Mouse (Mus musculus): ENCODE data around the gene Nrg3. TPM values are rescaled to one million over a fixed set of nuclear protein-coding genes. Genes with fewer than 3 reads are reported as not detected.

The Nrg3 gene
- polyA plus RNA-seq, 1 experiment from 2014 or later = 15.9 TPM

DNA sequence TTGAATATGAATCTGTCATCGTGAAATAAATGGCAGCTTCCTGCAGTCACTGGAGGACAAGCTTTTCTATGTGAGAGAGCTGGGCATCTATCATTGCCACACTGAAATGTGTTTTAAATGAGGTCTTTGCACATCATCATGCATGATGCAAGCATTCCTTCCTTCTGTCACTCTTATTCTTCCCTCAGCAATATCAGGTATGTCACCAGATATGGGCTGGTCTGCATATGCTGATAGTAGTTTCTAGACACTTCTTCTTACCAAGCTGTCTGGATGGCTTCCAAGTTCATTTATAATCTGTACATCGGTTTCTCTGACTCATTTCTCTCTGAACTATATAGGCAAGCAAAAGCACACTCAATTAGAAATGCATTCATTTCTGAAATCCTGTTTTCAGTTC lies 925.6 kb downstream of the Nrg3 start:
- no peaks in the 10 kb centered on the region for H3K4me1 ChIP-seq (replicated peaks; ENCODE audit: control insufficient read depth, insufficient read depth, low read length)
- H3K27me3 ChIP-seq (ENCODE audit: control insufficient read depth, insufficient read depth, low read length) = no peaks in the 10 kb centered on the region
- ATAC-seq (ENCODE audit: low FRiP score) (no peak), DNase-seq (ENCODE audit: low spot score) (no peak)
- H3K9ac ChIP-seq = no peak overlapping the region
- H3K4me2 ChIP-seq (replicated peaks) = no peak overlapping the region
- H3K9me3 ChIP-seq (ENCODE audit: control insufficient read depth, low read length) = no peaks in the 10 kb centered on the region
- H3K36me3 ChIP-seq (replicated peaks; ENCODE audit: control insufficient read depth, insufficient read depth) = no peaks in the 10 kb centered on the region
- WGBS = 74% methylated on average over 2 of the region's 2 CpGs
- no peak overlapping the region for H3K4me3 ChIP-seq (replicated peaks; ENCODE audit: low read length)
- H3K27ac ChIP-seq = no peak overlapping the region

- 96% methylated on average over 1 of the region's 1 CpGs for WGBS
These were observed 937.7 kb downstream of the Nrg3 start for GRCm38 (mm10) chr14:38535181-38535580.

GRCm38 (mm10) chr14:38533495-38533894 lies 939.4 kb downstream of the Nrg3 start:
- DNase-seq (ENCODE audit: low spot score) = no peak
- Histone ChIP-seq H3K4me1 (replicated peaks; ENCODE audit: control insufficient read depth, insufficient read depth, low read length) (no peaks in the 10 kb centered on the region), H3K9me3 (ENCODE audit: control insufficient read depth, low read length) (no peaks in the 10 kb centered on the region), H3K4me3 (replicated peaks; ENCODE audit: low read length) (no peak overlapping the region), H3K27me3 (ENCODE audit: control insufficient read depth, insufficient read depth, low read length) (no peaks in the 10 kb centered on the region), H3K27ac (no peak overlapping the region), H3K9ac (no peak overlapping the region), H3K4me2 (replicated peaks) (no peak overlapping the region), H3K36me3 (replicated peaks; ENCODE audit: control insufficient read depth, insufficient read depth) (no peaks in the 10 kb centered on the region)
- ATAC-seq (ENCODE audit: low FRiP score) = no peak

More at GRCm38 (mm10) chr14:38535181-38535580, 937.7 kb downstream of the Nrg3 start:
- Histone ChIP-seq H3K4me2 (replicated peaks) (no peak overlapping the region), H3K27me3 (ENCODE audit: control insufficient read depth, insufficient read depth, low read length) (no peaks in the 10 kb centered on the region), H3K4me1 (replicated peaks; ENCODE audit: control insufficient read depth, insufficient read depth, low read length) (no peaks in the 10 kb centered on the region), H3K9me3 (ENCODE audit: control insufficient read depth, low read length) (no peaks in the 10 kb centered on the region), H3K36me3 (replicated peaks; ENCODE audit: control insufficient read depth, insufficient read depth) (no peaks in the 10 kb centered on the region), H3K9ac (no peak overlapping the region), H3K4me3 (replicated peaks; ENCODE audit: low read length) (no peak overlapping the region), H3K27ac (no peak overlapping the region)
- no peak for DNase-seq (ENCODE audit: low spot score)
- no peak for ATAC-seq (ENCODE audit: low FRiP score)

DNA sequence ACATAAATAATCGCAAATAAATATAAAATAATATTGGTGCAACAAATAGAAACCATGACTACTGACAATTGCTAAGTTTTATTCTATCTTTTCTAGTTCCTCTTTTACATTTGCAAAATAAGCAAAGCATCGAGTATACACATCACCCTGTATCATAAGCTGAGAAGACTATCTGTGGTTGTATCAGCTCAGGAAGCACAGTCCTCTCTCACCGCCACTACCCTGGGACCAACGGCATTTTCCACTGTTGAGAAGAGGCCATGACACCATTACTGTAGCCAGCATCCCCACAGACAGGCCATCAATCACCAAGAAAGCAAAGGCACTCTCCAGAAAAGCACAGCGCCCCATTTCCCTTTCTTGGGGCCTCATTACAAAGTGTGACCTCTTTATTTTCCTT lies 956.7 kb downstream of the Nrg3 start:
- H3K4me3 ChIP-seq (replicated peaks; ENCODE audit: low read length) = no peak overlapping the region
- WGBS = 51% methylated on average over 5 of the region's 5 CpGs
- 0 out of 2 replicates have a peak, but pooled peaks cover 3% of the 10 kb centered on the region for H3K4me1 ChIP-seq (replicated peaks; ENCODE audit: control insufficient read depth, insufficient read depth, low read length)
- H3K27me3 ChIP-seq (ENCODE audit: control insufficient read depth, insufficient read depth, low read length) = no peaks in the 10 kb centered on the region
- H3K9me3 ChIP-seq (ENCODE audit: control insufficient read depth, low read length) = no peaks in the 10 kb centered on the region
- ATAC-seq (ENCODE audit: low FRiP score) (peak; percentile 59; the same call in 1 of the 2 replicates), DNase-seq (ENCODE audit: low spot score) (no peak)
- no peak overlapping the region for H3K4me2 ChIP-seq (replicated peaks)
- no peaks in the 10 kb centered on the region for H3K36me3 ChIP-seq (replicated peaks; ENCODE audit: control insufficient read depth, insufficient read depth)
- H3K9ac ChIP-seq = no peak overlapping the region
- H3K27ac ChIP-seq = no peak overlapping the region

DNA sequence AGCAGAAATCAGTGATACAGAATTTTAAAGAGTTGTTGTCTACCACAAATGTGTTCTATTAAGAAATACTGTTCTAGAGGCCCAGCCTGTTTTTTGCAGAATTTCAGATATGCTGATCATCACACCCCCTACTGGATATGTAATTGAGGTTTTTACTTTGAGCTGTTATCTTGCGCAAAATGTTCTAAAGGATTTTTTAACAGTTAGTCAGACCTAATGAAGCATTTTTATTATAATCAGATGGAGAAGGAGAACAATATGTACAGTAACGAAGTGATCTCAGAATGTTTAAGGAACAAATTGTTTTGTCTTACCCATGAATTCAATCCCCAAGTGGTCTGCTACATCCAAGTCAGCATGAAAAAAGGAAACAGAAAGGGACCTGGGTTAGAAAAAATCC lies 963.9 kb downstream of the Nrg3 start:
- no peak overlapping the region for H3K4me3 ChIP-seq (replicated peaks; ENCODE audit: low read length)
- no peaks in the 10 kb centered on the region for H3K27me3 ChIP-seq (ENCODE audit: control insufficient read depth, insufficient read depth, low read length)
- no peaks in the 10 kb centered on the region for H3K4me1 ChIP-seq (replicated peaks; ENCODE audit: control insufficient read depth, insufficient read depth, low read length)
- no peaks in the 10 kb centered on the region for H3K36me3 ChIP-seq (replicated peaks; ENCODE audit: control insufficient read depth, insufficient read depth)
- ATAC-seq (ENCODE audit: low FRiP score) (no peak), DNase-seq (ENCODE audit: low spot score) (no peak)
- 82% methylated on average over 2 of the region's 2 CpGs for WGBS
- H3K9ac ChIP-seq = no peak overlapping the region
- no peak overlapping the region for H3K27ac ChIP-seq
- no peaks in the 10 kb centered on the region for H3K9me3 ChIP-seq (ENCODE audit: control insufficient read depth, low read length)
- no peak overlapping the region for H3K4me2 ChIP-seq (replicated peaks)

DNA sequence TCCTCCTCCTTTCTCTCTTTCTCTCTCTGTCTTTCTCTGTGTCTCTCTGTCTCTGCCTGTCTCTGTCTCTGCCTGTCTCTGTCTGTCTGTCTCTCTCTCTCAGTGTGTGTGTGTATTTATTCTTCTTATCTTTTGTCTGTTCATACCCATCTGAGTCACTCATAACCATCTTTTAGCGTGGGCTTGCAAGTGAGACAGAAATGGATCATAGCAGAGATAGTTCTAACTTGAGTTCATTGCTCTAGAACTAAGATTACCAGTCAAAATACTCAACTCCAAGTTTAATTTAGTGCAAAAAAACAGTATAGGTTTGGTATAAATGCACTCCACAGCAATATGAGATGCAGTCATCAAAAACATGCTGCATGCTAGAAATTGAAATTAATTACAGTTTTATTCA lies 977.9 kb downstream of the Nrg3 start:
- Histone ChIP-seq H3K27me3 (ENCODE audit: control insufficient read depth, insufficient read depth, low read length) (no peaks in the 10 kb centered on the region), H3K4me1 (replicated peaks; ENCODE audit: control insufficient read depth, insufficient read depth, low read length) (no peaks in the 10 kb centered on the region), H3K36me3 (replicated peaks; ENCODE audit: control insufficient read depth, insufficient read depth) (no peaks in the 10 kb centered on the region), H3K4me2 (replicated peaks) (no peak overlapping the region), H3K9me3 (ENCODE audit: control insufficient read depth, low read length) (no peaks in the 10 kb centered on the region), H3K9ac (no peak overlapping the region), H3K27ac (no peak overlapping the region), H3K4me3 (replicated peaks; ENCODE audit: low read length) (no peak overlapping the region)
- DNase-seq (ENCODE audit: low spot score) = no peak
- WGBS = 77% methylated on average over 1 of the region's 1 CpGs
- no peak for ATAC-seq (ENCODE audit: low FRiP score)

DNA sequence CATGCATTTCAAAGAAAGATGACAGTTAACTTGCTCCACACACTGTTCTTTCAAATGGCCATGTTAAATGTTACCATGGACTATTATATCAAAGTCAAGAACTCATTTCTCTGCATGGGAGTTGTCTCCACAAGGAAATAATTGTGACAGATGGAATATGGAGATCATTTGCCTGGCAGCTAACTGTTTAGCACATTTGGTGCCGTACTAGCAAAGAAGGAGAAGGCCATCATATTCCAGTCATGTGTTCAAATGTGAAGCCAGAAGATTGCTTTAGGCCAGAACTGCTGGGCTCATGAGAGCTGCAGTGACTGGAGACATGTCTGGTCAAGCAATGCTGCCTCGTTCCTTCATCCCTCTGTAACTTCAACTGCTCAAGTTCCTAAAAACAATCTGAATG lies 1025.8 kb downstream of the Nrg3 start:
- H3K36me3 ChIP-seq (replicated peaks; ENCODE audit: control insufficient read depth, insufficient read depth) = no peaks in the 10 kb centered on the region
- WGBS = 92% methylated on average over 2 of the region's 2 CpGs
- H3K27me3 ChIP-seq (ENCODE audit: control insufficient read depth, insufficient read depth, low read length) = no peaks in the 10 kb centered on the region
- H3K4me1 ChIP-seq (replicated peaks; ENCODE audit: control insufficient read depth, insufficient read depth, low read length) = no peaks in the 10 kb centered on the region
- no peak overlapping the region for H3K4me3 ChIP-seq (replicated peaks; ENCODE audit: low read length)
- no peak overlapping the region for H3K9ac ChIP-seq
- H3K9me3 ChIP-seq (ENCODE audit: control insufficient read depth, low read length) = no peaks in the 10 kb centered on the region
- H3K4me2 ChIP-seq (replicated peaks) = no peak overlapping the region
- no peak overlapping the region for H3K27ac ChIP-seq
- DNase-seq (ENCODE audit: low spot score) (no peak), ATAC-seq (ENCODE audit: low FRiP score) (no peak)

DNA sequence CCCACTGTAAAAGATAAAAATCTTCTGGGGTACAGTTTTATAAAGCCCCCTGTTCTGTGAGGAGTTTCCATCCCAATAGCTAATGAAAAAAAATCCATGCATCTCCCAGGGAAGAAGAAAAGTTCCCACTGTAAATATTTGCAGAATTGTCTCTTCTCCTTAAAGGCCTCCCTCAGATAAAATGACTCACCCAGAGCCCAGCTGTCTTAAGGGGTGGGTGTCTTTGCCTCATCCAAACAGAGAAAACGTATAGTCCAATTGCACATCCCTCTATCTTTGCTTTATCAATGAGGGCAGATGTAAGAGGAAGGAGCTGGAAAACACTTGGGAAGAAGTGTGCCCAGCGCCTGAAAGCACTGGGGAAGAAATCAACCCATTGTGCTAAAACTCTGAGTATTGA lies 1028.1 kb downstream of the Nrg3 start:
- Histone ChIP-seq H3K4me2 (replicated peaks) (no peak overlapping the region), H3K4me1 (replicated peaks; ENCODE audit: control insufficient read depth, insufficient read depth, low read length) (no peaks in the 10 kb centered on the region), H3K9me3 (ENCODE audit: control insufficient read depth, low read length) (no peaks in the 10 kb centered on the region), H3K27me3 (ENCODE audit: control insufficient read depth, insufficient read depth, low read length) (no peaks in the 10 kb centered on the region), H3K9ac (no peak overlapping the region), H3K27ac (no peak overlapping the region), H3K4me3 (replicated peaks; ENCODE audit: low read length) (no peak overlapping the region), H3K36me3 (replicated peaks; ENCODE audit: control insufficient read depth, insufficient read depth) (no peaks in the 10 kb centered on the region)
- WGBS = 96% methylated on average over 2 of the region's 2 CpGs
- ATAC-seq (ENCODE audit: low FRiP score) (no peak), DNase-seq (ENCODE audit: low spot score) (no peak)

- ATAC-seq (ENCODE audit: low FRiP score) (no peak), DNase-seq (ENCODE audit: low spot score) (no peak)
- Histone ChIP-seq H3K4me3 (replicated peaks; ENCODE audit: low read length) (no peak overlapping the region), H3K9ac (no peak overlapping the region), H3K36me3 (replicated peaks; ENCODE audit: control insufficient read depth, insufficient read depth) (no peaks in the 10 kb centered on the region), H3K27me3 (ENCODE audit: control insufficient read depth, insufficient read depth, low read length) (no peaks in the 10 kb centered on the region), H3K27ac (no peak overlapping the region), H3K4me1 (replicated peaks; ENCODE audit: control insufficient read depth, insufficient read depth, low read length) (no peaks in the 10 kb centered on the region), H3K9me3 (ENCODE audit: control insufficient read depth, low read length) (no peaks in the 10 kb centered on the region), H3K4me2 (replicated peaks) (no peak overlapping the region)
- WGBS = 78% methylated on average over 6 of the region's 6 CpGs
These were observed 1038.9 kb downstream of the Nrg3 start for GRCm38 (mm10) chr14:38433793-38434589.

DNA sequence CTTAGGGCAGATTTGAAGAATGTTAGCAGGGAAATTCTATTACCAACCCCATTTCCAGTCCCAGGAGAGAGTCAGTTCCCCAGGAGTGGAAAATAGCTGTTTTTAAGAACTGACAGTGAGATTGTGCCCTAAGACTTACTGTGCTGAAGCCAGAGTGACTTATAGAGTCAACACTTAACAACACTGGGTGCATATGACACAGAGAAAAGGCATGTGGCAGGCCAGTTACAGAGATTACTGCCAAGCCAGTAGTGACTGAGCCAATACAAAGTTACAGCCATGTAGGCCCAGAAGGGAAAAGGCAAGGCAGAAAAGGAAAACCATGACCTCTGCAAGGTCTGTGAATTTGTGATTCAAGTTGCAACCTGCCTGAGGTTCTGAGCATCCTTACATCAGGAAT lies 1098.2 kb downstream of the Nrg3 start:
- Histone ChIP-seq H3K4me3 (replicated peaks; ENCODE audit: low read length) (no peak overlapping the region), H3K27me3 (ENCODE audit: control insufficient read depth, insufficient read depth, low read length) (no peaks in the 10 kb centered on the region), H3K4me1 (replicated peaks; ENCODE audit: control insufficient read depth, insufficient read depth, low read length) (no peaks in the 10 kb centered on the region), H3K27ac (no peak overlapping the region), H3K9me3 (ENCODE audit: control insufficient read depth, low read length) (no peaks in the 10 kb centered on the region), H3K9ac (no peak overlapping the region), H3K36me3 (replicated peaks; ENCODE audit: control insufficient read depth, insufficient read depth) (no peaks in the 10 kb centered on the region), H3K4me2 (replicated peaks) (no peak overlapping the region)
- ATAC-seq (ENCODE audit: low FRiP score) = no peak
- DNase-seq (ENCODE audit: low spot score) = no peak

Measured in hindbrain, embryonic 14.5 days (tissue).